Mouse (Mus musculus) liver, postnatal 0 days (tissue): Measurements from ENCODE around the gene Slc7a1. TPM values are rescaled to one million over a fixed set of nuclear protein-coding genes. Genes with fewer than 3 reads are reported as not detected.

Experiments
- ATAC-seq: fragments of 200-750 bp; cut with Nextera tagmentation; 2 replicates; pipeline ENCODE4 v1.8.0; 2017; ENCODE audit warnings: mild to moderate bottlenecking, moderate library complexity
- DNase-seq: peaks from one replicate; pipeline ENCODE4 v3.0.0-alpha.2; 2016
- H3K27ac ChIP-seq: fragments of 300-500 bp; sonication (generic); 2 replicates; pipeline ENCODE4 v1.5.1; 2014; ENCODE audit warnings: antibody characterized with exemption, moderate library complexity, mild to moderate bottlenecking, low read depth
- H3K27me3 ChIP-seq: fragments of 300-500 bp; sonication (generic); 2 replicates; pipeline ENCODE4 v1.6.1; 2014; ENCODE audit warnings: low read length, control low read depth, mixed read lengths; ENCODE audit not compliant: insufficient read depth
- H3K36me3 ChIP-seq: fragments of 300-500 bp; sonication (generic); replicated peaks from 2 replicates; pipeline ENCODE4 v1.6.1; 2014; ENCODE audit warnings: mild to moderate bottlenecking, control low read depth, low read length, moderate library complexity, mixed read lengths; ENCODE audit not compliant: insufficient read depth
- H3K4me1 ChIP-seq: fragments of 300-500 bp; sonication (generic); 2 replicates; pipeline ENCODE4 v1.6.1; 2014; ENCODE audit warnings: antibody characterized with exemption, mild to moderate bottlenecking, control low read depth; ENCODE audit not compliant: insufficient read depth
- H3K4me2 ChIP-seq: fragments of 300-500 bp; sonication (generic); 2 replicates; pipeline ENCODE4 v1.6.1; 2014; ENCODE audit warnings: low read depth, mild to moderate bottlenecking, low read length, moderate library complexity, mixed read lengths
- H3K4me3 ChIP-seq: fragments of 300-500 bp; sonication (generic); 2 replicates; pipeline ENCODE4 v1.5.1; 2014; ENCODE audit warnings: low read depth, low read length
- H3K9ac ChIP-seq: fragments of 300-500 bp; sonication (generic); replicated peaks from 2 replicates; pipeline ENCODE4 v1.6.1; 2014; ENCODE audit warnings: mild to moderate bottlenecking, moderate library complexity
- H3K9me3 ChIP-seq: fragments of 300-500 bp; sonication (generic); 2 replicates; pipeline ENCODE4 v1.6.1; 2016; ENCODE audit warnings: mild to moderate bottlenecking, control low read depth, low read length, mixed read lengths
- CTCF ChIP-seq: sonication (generic); IDR thresholded peaks from 2 replicates; pipeline ENCODE4 v1.5.1; 2016; ENCODE audit warnings: antibody characterized with exemption, low read depth
- EP300 ChIP-seq: IDR thresholded peaks from 2 replicates; pipeline ENCODE4 v1.6.1; 2016; ENCODE audit warnings: antibody characterized with exemption, low read depth, mild to moderate bottlenecking
- WGBS: fragments of 180-500 bp; shearing (Covaris S2); extraction: QIAGEN DNeasy Blood & Tissue Kit; methylation state at CpG from one replicate; pipeline ENCODE4 v1.1.7; 2014; ENCODE audit not compliant: insufficient replicate concordance; 5-methylcytosine and 5-hydroxymethylcytosine counted together
- polyA plus RNA-seq: library from polyadenylated mRNA; unstranded; fragments of >200 nt; fragmentation: Nextera tagmentation; extraction: Ambion mirVana; gene quantifications from 2 replicates; pipeline ENCODE4 v1.2.1, GENCODE M21; 2015

Gene Slc7a1
- polyA plus RNA-seq, 1 experiment from 2014 or later: 6.5 TPM

- WGBS: 83% methylated on average over 6 of the region's 6 CpGs
Observed at GRCm38 (mm10) chr5:148380246-148380504, 19.5 kb downstream of the Slc7a1 start.

GRCm38 (mm10) chr5:148379455-148380245 lies 20.1 kb downstream of the Slc7a1 start:
- H3K9ac ChIP-seq: no peak overlapping the region
- H3K9me3 ChIP-seq: peaks cover 3% of the 10 kb centered on the region; the same call in 1 of the 2 replicates
- DNase-seq: peak; percentile 53
- H3K4me2 ChIP-seq: no peak overlapping the region
- 0 out of 2 replicates have a peak overlapping the region, but pooled peaks have one; percentile 0 for H3K27ac ChIP-seq
- 0 out of 2 replicates have a peak, but pooled peaks cover 2% of the 10 kb centered on the region for H3K4me1 ChIP-seq
- peak; percentile 55 for TF ChIP-seq CTCF
- TF ChIP-seq EP300: no peak
- no peaks in the 10 kb centered on the region for H3K27me3 ChIP-seq
- WGBS: 43% methylated on average over 17 of the region's 17 CpGs
- no peak overlapping the region for H3K4me3 ChIP-seq
- peak; percentile 80 for ATAC-seq
- peaks cover 3% of the 10 kb centered on the region; the same call in 1 of the 2 replicates for H3K36me3 ChIP-seq

More at GRCm38 (mm10) chr5:148380246-148380504, 19.5 kb downstream of the Slc7a1 start:
- 0 out of 2 replicates have a peak, but pooled peaks cover 2% of the 10 kb centered on the region for H3K4me1 ChIP-seq
- H3K27ac ChIP-seq: no peak overlapping the region
- peaks cover 3% of the 10 kb centered on the region; the same call in 1 of the 2 replicates for H3K9me3 ChIP-seq
- peaks cover 3% of the 10 kb centered on the region; the same call in 1 of the 2 replicates for H3K36me3 ChIP-seq
- TF ChIP-seq CTCF (no peak), EP300 (no peak)
- H3K27me3 ChIP-seq: no peaks in the 10 kb centered on the region
- DNase-seq (no peak), ATAC-seq (no peak)
- no peak overlapping the region for H3K4me2 ChIP-seq
- no peak overlapping the region for H3K4me3 ChIP-seq
- no peak overlapping the region for H3K9ac ChIP-seq

DNA sequence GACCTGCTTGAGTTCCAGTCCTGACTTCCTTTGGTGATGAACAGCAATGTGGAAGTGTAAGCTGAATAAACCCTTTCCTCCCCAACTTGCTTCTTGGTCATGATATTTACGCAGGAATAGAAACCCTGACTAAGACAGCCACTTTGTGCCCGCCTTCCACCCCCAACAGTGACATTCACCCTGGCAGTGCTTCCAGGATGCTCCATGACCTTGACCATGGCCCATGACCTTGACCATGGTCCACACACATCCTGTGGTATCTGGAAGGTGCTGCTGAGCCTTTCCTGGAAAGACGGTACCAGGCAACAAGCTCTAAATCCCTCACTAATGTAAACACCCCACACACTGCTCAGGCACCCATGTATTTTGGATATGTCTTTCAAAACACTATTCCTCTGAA lies 21.0 kb downstream of the Slc7a1 start:
- 75% methylated on average over 3 of the region's 3 CpGs for WGBS

DNA sequence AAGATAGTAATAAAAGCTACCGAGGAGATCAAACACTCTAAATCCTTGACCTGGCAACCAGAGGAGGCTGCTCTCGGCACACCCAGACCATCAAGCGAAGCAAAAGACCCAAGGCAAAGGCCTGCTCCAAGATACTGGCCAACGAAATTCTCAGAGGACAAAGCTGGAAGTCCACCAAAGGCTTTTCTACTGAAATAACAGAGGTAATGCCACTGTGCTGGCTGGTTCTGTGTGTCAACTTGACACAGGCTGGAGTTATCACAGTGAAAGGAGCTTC lies 21.5 kb downstream of the Slc7a1 start:
- Histone ChIP-seq H3K27me3 (no peaks in the 10 kb centered on the region), H3K9me3 (peaks cover 3% of the 10 kb centered on the region; the same call in 1 of the 2 replicates), H3K4me3 (no peak overlapping the region), H3K4me1 (0 out of 2 replicates have a peak, but pooled peaks cover 2% of the 10 kb centered on the region), H3K9ac (no peak overlapping the region), H3K27ac (no peak overlapping the region), H3K4me2 (no peak overlapping the region), H3K36me3 (peaks cover 3% of the 10 kb centered on the region; the same call in 1 of the 2 replicates)
- ATAC-seq: no peak
- no peak for DNase-seq
- 84% methylated on average over 4 of the region's 4 CpGs for WGBS
- TF ChIP-seq CTCF (no peak), EP300 (no peak)

More for the DNA sequence above, 21.0 kb downstream of the Slc7a1 start:
- Histone ChIP-seq H3K9ac (no peak overlapping the region), H3K27ac (no peak overlapping the region), H3K4me1 (0 out of 2 replicates have a peak, but pooled peaks cover 2% of the 10 kb centered on the region), H3K4me3 (no peak overlapping the region), H3K27me3 (no peaks in the 10 kb centered on the region), H3K4me2 (no peak overlapping the region), H3K36me3 (peaks cover 3% of the 10 kb centered on the region; the same call in 1 of the 2 replicates), H3K9me3 (peaks cover 3% of the 10 kb centered on the region; the same call in 1 of the 2 replicates)
- no peak for ATAC-seq
- no peak for DNase-seq
- TF ChIP-seq EP300: no peak
- no peak for TF ChIP-seq CTCF

- DNase-seq: no peak
- 84% methylated on average over 17 of the region's 17 CpGs for WGBS
Observed at GRCm38 (mm10) chr5:148377439-148378231, 22.1 kb downstream of the Slc7a1 start.

DNA sequence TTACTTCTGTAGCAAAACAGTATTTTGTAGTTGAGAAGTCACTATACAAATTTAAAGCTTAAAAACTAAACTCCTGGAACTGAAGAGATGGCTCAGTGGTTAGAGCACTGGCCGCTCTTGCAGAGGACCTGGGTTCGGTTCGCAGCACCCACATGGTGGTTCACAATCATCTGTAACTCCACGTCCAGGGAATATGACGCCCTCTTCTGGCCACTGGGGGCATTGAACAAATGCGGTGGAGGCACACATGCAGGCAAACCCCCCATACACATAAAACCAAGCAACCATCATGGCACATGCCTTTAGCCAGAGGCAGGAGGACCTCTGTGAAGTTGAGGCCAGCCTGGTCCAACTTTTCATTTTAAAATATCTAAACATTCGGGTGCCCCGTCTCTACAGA lies 23.3 kb downstream of the Slc7a1 start:
- H3K36me3 ChIP-seq: peaks cover 3% of the 10 kb centered on the region; the same call in 1 of the 2 replicates
- no peak for ATAC-seq
- TF ChIP-seq EP300 (no peak), CTCF (no peak)
- no peaks in the 10 kb centered on the region for H3K27me3 ChIP-seq
- H3K27ac ChIP-seq: no peak overlapping the region
- WGBS: 93% methylated on average over 8 of the region's 8 CpGs
- no peak overlapping the region for H3K4me2 ChIP-seq
- no peak overlapping the region for H3K9ac ChIP-seq
- H3K9me3 ChIP-seq: peaks cover 3% of the 10 kb centered on the region; the same call in 1 of the 2 replicates
- no peak for DNase-seq
- 0 out of 2 replicates have a peak, but pooled peaks cover 2% of the 10 kb centered on the region for H3K4me1 ChIP-seq
- H3K4me3 ChIP-seq: no peak overlapping the region

More at GRCm38 (mm10) chr5:148377439-148378231, 22.1 kb downstream of the Slc7a1 start:
- 0 out of 2 replicates have a peak, but pooled peaks cover 2% of the 10 kb centered on the region for H3K4me1 ChIP-seq
- TF ChIP-seq EP300: no peak
- TF ChIP-seq CTCF: no peak
- ATAC-seq: no peak
- no peak overlapping the region for H3K4me3 ChIP-seq
- peaks cover 3% of the 10 kb centered on the region; the same call in 1 of the 2 replicates for H3K36me3 ChIP-seq
- peaks cover 3% of the 10 kb centered on the region; the same call in 1 of the 2 replicates for H3K9me3 ChIP-seq
- no peak overlapping the region for H3K4me2 ChIP-seq
- H3K27me3 ChIP-seq: no peaks in the 10 kb centered on the region
- H3K9ac ChIP-seq: 0 out of 2 replicates have a peak overlapping the region, but pooled peaks have one; percentile 7
- H3K27ac ChIP-seq: no peak overlapping the region
